Mouse (Mus musculus) spleen, adult 2 months (tissue): ENCODE results near the gene Pgghg.

Experiments
- CTCF ChIP-seq: fragments of 200-500 bp; IDR thresholded peaks from 2 replicates; pipeline ENCODE4 v1.5.1; 2011; ENCODE audit warnings: mild to moderate bottlenecking, inconsistent platforms; ENCODE audit not compliant: insufficient read depth, insufficient read length, insufficient replicate concordance; ENCODE audit errors: extremely low read depth
- POLR2A ChIP-seq: fragments of 200-500 bp; IDR thresholded peaks from 2 replicates; pipeline ENCODE4 v1.6.1; 2011; ENCODE audit warnings: low read depth, low read length, inconsistent platforms

GRCm38 (mm10) chr7:140923070-140923775, 18.0 kb upstream of the Pgghg start:
- TF ChIP-seq CTCF (no peak), POLR2A (no peak)
